Mouse (Mus musculus): ENCODE results near the gene Vkorc1l1.
A peak's percentile ranks its signal among the peaks of the same experiment; 100 is the strongest.
"Not testable (repeated sequence)": the region's sequence is repeated elsewhere in the genome, so short reads cannot be mapped to it uniquely, and the experiment has no call there.

Vkorc1l1 gene

GRCm38 (mm10) chr5:129941495-129942045 is at the start of gene Vkorc1l1:
Gene Vkorc1l1, plus strand, starts transcription at chr5:129941970.
- DNase-seq: peak; percentile 98

DNA sequence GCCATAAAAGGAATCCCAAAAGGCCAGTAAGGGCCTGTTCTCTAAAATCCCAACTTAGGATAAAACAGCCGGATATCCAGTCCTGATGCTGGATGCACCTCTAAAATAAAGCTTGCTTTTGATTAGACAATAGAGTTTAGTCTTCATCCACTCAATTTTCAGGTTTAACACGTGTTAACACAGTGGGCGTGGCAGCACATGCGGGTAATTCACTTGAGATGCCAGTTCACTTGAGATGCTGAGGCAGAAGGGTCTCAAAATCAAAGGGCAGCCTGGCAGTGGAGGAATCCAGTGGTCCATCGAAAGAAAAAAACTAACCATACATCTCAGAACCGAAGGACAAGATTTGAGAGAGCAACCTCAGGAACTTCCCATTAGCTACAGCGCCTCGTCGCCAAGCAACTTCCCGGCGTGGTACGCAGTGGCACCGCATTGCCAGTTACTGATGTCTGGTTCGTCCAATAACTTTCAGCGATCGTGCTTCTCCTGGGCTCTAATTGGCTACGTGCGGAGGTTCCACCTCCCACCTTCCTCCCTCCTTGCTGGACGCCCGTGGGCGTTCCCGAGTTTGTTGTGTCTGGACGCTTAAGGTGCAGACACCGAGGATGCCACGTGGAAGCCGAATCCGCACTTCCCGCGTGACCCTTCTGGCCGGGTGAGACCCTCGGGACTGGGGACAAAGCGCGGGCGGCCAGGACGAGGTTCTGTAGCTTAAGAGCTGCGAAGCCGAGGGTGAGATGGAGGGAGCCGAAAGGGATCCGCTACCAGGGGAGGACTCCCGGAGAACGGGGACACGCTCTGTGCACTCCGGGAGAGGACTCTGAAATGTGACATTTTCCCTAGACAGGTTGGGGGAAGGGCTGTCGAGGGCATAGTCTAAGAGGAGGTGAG is 46.3 kb upstream of the Vkorc1l1 start, which contains the start of gene Zbed5:
Gene Zbed5 (plus strand): TSS at position 526 of the 891 bp plus-strand sequence.
- DNase-seq: peak; percentile 95

GRCm38 (mm10) chr5:129898449-129898848 is 43.3 kb upstream of the Vkorc1l1 start, which contains the start of gene Phkg1:
Gene Phkg1, minus strand, starts transcription at chr5:129898549.
- DNase-seq: no peak

DNA sequence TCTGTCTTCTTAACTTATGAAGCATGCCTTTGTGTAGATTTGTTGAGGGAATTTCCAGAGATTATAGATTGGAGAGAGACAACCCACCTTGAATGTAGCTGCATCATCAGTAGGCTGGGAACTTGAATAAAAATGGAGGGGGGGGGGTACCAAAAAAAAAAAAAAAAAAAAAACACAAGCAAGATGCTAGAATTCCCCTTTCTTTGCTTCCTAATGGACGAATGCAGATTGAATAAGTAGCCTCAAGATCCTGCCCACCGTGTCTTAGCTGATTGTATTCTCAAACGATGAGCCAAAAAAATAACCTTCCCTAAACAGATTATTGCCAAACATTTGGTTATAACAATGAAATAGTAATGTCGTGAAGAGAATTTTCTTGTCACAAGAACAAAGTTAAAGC is 34.0 kb upstream of the Vkorc1l1 start:
- peak; percentile 13 for DNase-seq

DNA sequence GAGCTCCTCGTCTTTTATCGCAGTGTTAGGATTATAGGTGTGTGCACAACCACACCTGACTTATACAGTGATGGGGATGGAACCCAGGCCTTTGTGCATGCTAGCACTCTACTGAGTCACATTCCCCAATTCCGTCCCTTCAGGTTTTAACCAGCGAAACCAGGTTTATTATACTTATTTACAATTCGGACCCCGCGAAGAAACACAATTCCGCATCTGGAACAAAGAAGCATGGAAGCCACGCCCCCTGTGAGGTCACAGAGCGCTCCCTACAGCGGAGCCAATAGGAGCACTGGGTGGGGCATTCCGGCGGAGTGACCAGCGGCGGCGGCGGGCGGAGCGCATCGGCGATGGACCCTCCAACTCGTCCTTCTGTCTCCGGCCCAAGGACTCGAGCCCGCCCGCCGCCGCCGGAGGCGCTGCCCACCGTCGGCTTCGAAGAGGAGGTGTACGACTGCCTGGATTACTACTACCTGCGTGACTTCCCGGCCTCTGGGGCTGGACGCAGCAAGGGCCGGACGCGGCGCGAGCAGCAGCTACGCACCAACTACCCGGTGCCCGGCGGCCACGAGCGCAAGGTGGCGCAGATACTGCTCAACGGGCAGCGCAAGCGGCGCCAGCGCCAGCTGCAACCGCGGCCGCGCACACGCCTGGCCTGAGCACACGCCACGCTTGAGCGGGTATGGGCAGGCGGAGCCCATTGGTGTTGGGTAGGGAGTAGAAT is 33.4 kb upstream of the Vkorc1l1 start, which contains the start of gene Nupr1l:
Gene Nupr1l (plus strand): TSS at position 299 of the 724 bp plus-strand sequence.
- DNase-seq: peak; percentile 97

DNA sequence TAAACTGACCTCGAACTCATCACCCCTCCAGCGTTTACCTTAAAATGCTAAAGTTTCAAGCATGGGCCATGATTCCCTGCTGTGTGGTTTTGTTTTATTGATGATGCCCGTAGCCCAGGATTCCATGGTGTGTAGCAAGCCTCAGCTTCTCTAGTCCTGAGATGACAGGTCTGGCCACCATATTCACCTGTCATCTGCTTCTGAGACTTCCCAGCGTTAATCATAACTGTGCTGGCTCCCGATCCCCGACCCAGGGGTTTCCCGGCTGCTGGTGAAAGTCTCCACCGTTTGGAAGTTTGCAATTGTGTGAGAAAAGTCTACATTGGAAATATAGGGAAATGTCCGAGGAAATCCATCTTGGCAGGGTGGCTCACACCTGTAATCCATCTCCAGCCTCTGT is 32.6 kb upstream of the Vkorc1l1 start:
- DNase-seq: no peak

DNA sequence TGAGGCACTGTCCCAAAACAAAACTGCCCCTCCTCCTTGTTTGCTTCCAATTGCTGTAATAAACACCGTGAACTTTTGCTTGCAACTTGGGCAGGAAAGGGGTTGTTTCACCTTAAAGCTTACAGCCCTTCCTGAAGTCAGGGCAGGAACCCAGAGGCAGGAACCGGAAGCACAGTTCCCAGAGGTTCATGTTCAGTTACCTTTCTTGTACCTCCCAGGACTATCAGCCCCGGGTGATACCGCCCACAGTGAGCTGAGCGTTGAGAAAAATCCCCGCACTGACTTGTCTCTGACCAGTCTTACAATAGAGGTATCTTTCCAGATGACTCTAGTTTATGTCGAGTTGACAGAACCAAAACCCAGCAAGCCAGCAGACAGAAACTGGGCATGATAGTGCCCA is 32.2 kb upstream of the Vkorc1l1 start:
- no peak for DNase-seq

- DNase-seq: peak; percentile 52
Observed at GRCm38 (mm10) chr5:129914024-129914423, 27.7 kb upstream of the Vkorc1l1 start.

- not testable (repeated sequence) for DNase-seq
Observed at GRCm38 (mm10) chr5:129915491-129915890, 26.3 kb upstream of the Vkorc1l1 start.

DNA sequence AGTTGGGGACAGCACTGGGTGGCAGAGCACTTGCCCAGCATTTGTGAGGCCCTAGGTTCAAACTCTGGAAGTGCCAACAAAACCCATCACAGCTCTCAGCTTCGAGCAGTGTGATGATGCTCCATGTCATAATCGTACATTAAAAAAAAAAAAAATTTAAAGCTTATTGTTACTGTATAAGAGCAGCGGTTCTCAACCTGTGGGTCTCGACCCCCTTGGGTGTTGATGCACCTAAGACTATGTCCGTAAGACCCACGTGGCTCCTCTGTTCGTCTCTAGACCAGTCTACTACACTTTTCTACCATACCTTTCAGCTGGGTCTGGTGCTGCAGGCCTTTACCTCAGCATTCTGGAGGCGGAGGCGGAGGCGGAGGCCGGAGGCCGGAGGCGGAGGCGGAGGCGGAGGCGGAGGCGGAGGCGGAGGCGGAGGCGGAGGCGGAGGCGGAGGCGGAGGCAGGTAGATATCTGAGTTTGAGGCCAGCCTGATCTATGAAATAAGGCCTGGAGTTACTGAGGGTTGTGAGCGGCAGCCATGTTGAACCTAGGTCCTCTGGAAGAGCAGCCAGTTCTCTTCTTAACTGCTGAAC is 23.6 kb upstream of the Vkorc1l1 start:
- no peak for DNase-seq

DNA sequence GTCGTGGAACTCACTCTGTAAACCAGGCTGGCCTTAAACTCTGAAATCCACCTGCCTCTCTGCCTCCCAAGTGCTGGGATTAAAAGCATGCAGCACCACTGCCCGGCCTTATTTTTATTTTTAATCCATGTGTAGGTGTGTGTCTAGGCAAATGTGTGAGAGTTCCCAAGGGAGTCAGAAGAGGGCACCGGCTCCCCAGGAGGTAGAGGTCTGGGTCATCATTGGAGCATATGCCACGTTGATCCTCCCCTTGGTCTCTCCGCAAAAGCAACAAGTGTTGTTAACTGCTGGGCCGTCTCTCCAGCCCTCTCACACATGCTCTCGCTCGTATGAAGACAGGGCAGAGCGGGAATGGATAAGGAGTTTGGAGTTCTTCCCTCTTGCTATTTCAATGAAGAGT is 23.0 kb upstream of the Vkorc1l1 start:
- DNase-seq: no peak

- DNase-seq: no peak
Observed at GRCm38 (mm10) chr5:129919320-129919719, 22.4 kb upstream of the Vkorc1l1 start.

- no peak for DNase-seq
Observed at GRCm38 (mm10) chr5:129921972-129922371, 19.8 kb upstream of the Vkorc1l1 start.

DNA sequence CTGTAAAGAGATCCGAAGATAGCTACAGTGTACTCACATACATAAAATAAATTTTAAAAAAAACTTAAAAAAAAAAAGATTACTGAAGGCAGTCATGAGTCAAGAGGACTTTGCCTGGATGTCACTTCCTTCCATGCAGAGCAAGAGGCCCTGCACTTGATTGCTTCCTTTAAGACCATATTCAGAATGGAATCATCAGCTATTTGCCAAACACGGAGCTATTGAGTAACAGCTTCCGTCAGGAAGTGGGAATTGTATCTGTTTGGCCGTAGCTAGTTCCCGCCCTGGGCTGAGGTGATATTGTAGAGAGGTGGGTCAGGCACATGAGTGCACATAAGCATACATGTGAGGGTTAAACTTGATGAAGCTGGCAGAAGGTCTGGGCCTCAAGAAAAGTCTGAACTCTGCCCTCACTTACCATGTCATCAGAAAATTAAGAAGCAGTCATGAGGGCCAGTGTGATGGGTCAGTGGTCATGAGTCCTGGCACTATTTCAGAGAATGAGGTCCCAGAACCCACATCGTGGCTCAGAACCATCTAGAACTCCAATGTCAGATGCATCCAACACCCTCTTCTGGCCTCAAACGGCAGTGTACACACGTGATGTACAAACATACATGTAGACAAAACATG is 16.8 kb upstream of the Vkorc1l1 start:
- DNase-seq: no peak

DNA sequence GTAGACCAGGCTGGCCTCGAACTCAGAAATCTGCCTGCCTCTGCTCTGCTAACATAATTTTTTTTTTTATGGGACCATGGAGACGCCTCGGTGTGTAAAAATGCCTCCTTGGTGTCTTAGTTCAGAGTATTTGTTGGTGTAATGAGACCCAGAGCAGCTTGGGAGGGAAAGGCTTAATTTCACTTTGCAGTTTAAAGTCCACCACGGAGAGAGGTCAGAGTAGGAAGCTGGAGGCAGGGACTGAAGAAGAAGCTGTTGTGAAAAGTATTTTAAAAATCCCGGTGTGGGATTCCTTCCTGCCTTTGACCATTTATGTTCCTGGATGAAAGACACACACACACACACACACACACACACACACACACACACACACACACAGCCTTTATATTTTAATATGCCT is 15.8 kb upstream of the Vkorc1l1 start:
- no peak for DNase-seq

DNA sequence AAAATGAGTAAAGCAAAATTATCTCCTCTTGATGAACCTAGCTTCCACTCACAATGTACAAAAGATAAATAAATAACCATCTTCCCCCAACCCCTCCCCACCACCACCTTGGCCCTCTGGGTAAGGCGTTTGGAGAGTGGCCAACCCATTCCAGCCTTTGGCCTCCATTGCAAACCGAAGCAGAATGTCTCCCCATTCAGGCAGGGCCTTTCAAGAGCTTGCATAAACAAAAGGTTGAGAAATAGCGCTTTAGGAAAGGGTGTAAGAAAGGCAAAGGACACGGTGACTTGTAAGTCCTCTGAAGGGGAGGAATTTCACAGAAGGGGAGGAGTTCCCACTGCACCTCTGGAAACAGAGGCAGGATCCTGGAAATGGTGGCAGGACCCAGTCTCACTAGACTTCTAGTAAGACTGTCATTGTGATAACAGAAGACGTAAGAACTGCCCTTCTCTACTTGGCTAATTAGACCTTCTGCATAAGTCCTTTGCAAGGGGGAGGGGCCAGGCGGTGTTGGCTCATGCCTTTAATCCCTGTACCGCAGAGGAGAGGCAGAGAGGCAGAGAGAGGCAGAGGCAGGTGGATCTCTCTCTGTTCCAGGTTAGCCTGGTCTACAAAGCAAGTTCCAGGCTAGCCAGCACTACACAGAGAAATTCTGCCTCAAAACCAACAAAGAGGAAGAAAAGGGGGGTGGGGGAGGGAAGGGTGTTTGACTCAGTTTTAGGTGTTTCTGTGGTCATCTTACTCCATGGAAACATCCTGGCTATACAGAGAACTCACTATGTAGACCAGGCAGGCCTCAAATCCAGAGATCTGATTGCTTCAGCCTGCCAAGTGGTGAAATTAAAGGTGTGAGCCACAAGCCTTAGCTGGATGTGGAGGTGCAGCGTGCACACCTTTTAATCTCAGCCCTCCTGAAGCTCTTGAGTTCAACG is 11.6 kb upstream of the Vkorc1l1 start:
- DNase-seq: no peak

DNA sequence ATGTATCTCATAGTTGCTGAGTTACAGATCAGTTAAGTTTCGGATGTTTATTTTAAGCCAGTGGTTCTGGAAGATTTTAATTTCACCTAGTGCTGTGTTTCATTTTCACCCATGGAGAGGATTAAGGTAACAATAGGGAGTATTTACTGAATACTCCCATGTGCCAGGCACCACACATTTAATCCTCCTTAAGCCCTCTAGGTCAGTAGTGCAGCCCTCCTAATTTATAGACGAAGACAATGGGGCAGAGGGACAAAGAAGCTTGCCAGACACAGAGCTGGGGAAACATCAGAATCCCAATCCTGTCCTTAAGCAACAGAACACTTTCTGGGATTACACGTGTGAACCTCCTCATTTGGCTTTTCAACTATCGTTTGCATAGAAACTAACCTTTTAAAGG is 4.8 kb upstream of the Vkorc1l1 start:
- DNase-seq: no peak

DNA sequence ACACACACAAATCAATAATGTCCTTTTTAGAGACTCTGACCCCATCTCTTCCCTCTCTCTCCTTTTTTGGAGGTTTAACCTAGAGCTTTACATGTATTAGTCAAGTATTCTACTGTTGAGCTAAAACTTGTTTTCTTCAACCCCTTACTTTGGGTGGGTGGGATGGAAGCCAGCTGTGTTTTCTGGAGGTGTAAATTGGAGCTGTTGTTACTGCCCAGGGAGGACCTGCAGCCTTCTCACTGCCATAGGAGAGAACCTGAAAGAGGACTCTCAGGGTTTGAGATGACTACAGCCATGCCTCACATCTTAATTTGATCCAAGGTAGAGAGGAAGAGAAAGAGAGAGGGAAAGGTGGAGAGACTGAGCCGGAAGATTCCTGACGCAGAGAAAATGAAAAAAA is 1.5 kb upstream of the Vkorc1l1 start:
- no peak for DNase-seq

- peak; percentile 3 for DNase-seq
Observed at GRCm38 (mm10) chr5:129940736-129941494, 855 bp upstream of the Vkorc1l1 start.

DNA sequence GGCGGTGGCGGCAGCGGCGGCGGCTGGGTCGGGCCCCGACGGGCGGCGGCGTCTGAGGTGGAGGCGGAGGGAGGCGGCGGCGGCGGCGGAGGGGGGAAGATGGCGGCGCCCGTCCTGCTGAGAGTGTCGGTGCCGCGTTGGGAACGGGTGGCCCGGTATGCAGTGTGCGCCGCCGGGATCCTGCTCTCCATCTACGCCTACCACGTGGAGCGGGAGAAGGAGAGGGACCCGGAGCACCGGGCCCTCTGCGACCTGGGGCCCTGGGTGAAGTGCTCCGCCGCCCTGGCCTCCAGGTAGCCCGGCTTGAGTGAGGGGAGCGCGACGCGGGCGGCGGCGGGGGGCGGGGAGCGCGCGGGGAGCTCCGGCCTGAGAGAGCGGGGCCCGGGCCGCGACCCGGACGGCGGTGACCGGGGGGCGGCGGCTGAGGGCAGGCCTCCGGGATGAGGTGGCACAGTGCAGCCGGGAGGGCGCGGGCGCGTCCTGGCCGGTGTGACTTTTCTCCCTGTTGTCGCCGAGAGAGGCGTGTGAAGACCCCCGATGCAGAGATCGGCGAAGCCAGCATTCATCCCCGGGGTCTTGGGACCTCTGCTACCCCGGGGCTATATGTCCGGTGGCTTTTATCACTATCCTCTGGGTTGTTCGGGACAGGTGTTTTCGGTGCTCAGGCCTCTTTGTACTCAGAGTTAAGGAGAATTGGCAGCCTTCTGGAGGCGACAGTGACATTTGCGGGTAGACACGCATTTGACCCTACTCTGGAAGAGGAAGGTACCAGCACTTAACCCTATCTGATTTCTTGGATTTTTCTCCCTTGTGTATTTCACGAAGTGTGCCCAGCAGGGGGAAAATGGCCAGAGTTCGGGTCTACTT is 536 bp downstream of the Vkorc1l1 start:
- DNase-seq: peak; percentile 37
